Comparison of ENCODE assay signal across 8 mouse cellular contexts in genomic region chrX:75083982-75084773, GRCm38 (mm10). TPM values are rescaled to one million over a fixed set of nuclear protein-coding genes. Genes with fewer than 3 reads are reported as not detected.
DNase-seq lines count a peak whose midpoint lies in the region; ATAC-seq lines count a peak whose summit lies in the region.

No protein-coding gene starts in this region.

- no peaks in the 10 kb centered on the region for H3K27me3 ChIP-seq in embryonic facial prominence, embryonic 13.5 days
- H3K27me3 ChIP-seq in heart, embryonic 16.5 days (ENCODE audit: control insufficient read depth, insufficient read depth, low read length): no peaks in the 10 kb centered on the region

- peak overlapping the region; percentile 48 for H3K4me3 ChIP-seq in embryonic facial prominence, embryonic 13.5 days
- H3K4me3 ChIP-seq in heart, embryonic 16.5 days (ENCODE audit: low read length): peak overlapping the region; percentile 59
- H3K4me3 ChIP-seq in macrophage (ENCODE audit: inconsistent target): peak overlapping the region; percentile 63

- H3K9me3 ChIP-seq in embryonic facial prominence, embryonic 13.5 days: no peaks in the 10 kb centered on the region
- H3K9me3 ChIP-seq in heart, embryonic 16.5 days (replicated peaks; ENCODE audit: control insufficient read depth, low read length): no peaks in the 10 kb centered on the region

- no peak overlapping the region for H3K27ac ChIP-seq in embryonic facial prominence, embryonic 13.5 days
- peak overlapping the region; percentile 38 for H3K27ac ChIP-seq in heart, embryonic 16.5 days (ENCODE audit: low read length)
- peak overlapping the region; percentile 90 for H3K27ac ChIP-seq in macrophage

- H3K4me2 ChIP-seq in embryonic facial prominence, embryonic 13.5 days: peak overlapping the region; percentile 62
- peak overlapping the region; percentile 63 for H3K4me2 ChIP-seq in heart, embryonic 16.5 days (ENCODE audit: low read depth, low read length)

- peak overlapping the region; percentile 62 for H3K9ac ChIP-seq in embryonic facial prominence, embryonic 13.5 days
- H3K9ac ChIP-seq in heart, embryonic 16.5 days (ENCODE audit: low read length): peak overlapping the region; percentile 57

- peak; percentile 8 for DNase-seq in kidney, adult 11 months
- no peak for DNase-seq in kidney, adult 8-10 months
- peak; percentile 6 for DNase-seq in adrenal gland, adult 8-10 months
- peak; percentile 17 for DNase-seq in kidney, postnatal 14 days
- DNase-seq in spleen, postnatal 4 days (ENCODE audit: low spot score in 2 of 2): peak; percentile 11 to 73

- 29% methylated on average over 26 of the region's 26 CpGs for WGBS in embryonic facial prominence, embryonic 13.5 days
- WGBS in heart, embryonic 16.5 days: 17% methylated on average over 26 of the region's 26 CpGs
- WGBS in macrophage (ENCODE audit: missing documents): 27% methylated on average over 15 of the region's 26 CpGs

- peaks cover 41% of the 10 kb centered on the region for H3K79me2 ChIP-seq in macrophage (ENCODE audit: inconsistent target)

- no peaks in the 10 kb centered on the region for H3K36me3 ChIP-seq in embryonic facial prominence, embryonic 13.5 days
- H3K36me3 ChIP-seq in heart, embryonic 16.5 days (ENCODE audit: control insufficient read depth, insufficient read depth): no peaks in the 10 kb centered on the region
- H3K36me3 ChIP-seq in macrophage (ENCODE audit: inconsistent target): no peaks in the 10 kb centered on the region

- ATAC-seq in embryonic facial prominence, embryonic 13.5 days (ENCODE audit: insufficient number of reproducible peaks, insufficient read depth, low FRiP score, low TSS enrichment, low read depth): no peak
- ATAC-seq in heart, embryonic 16.5 days (replicated peaks; ENCODE audit: extremely low read depth, insufficient read depth, low FRiP score): peak; percentile 78

- H3K4me1 ChIP-seq in embryonic facial prominence, embryonic 13.5 days: no peaks in the 10 kb centered on the region
- H3K4me1 ChIP-seq in heart, embryonic 16.5 days (ENCODE audit: control insufficient read depth, insufficient read depth, low read length): no peaks in the 10 kb centered on the region

RNA-seq across cellular contexts. Expression of gene Gab3, which starts 1.1 kb away (rescaled TPM):
- 1 to 10 TPM; 1.2 to 3.1 (median 2.0) TPM for total RNA-seq in adrenal gland, adult 8-10 months (2022)
- polyA plus RNA-seq in embryonic facial prominence, embryonic 13.5 days (2015; fragmentation: Nextera tagmentation; extraction: Ambion mirVana): 1.5 and 2.0 TPM in 2 replicates
- 4.0 and 4.9 TPM in 2 replicates for polyA plus RNA-seq in heart, embryonic 16.5 days (2015; fragmentation: Nextera tagmentation; extraction: Ambion mirVana)
- total RNA-seq in macrophage (2018; cell fraction: chromatin; rRNA removed): 100 to 1,000 TPM in 1 of 26 experiments, 10 to 100 TPM in 18, 1 to 10 TPM in 7; 2.1 to 136 (median 34.4) TPM
- total RNA-seq in macrophage (2018; cell fraction: cytosol; rRNA removed): 10 to 100 TPM in 22 of 26 experiments, 1 to 10 TPM in 4; 5.4 to 33.8 (median 14.5) TPM
- 100 to 1,000 TPM in 2 of 26 experiments, 10 to 100 TPM in 19, 1 to 10 TPM in 5; 3.3 to 113 (median 22.9) TPM for total RNA-seq in macrophage (2018; cell fraction: nucleus; rRNA removed)
- polyA plus RNA-seq in macrophage (2018): 17.9 to 34.9 TPM (median 19.3 TPM) in 3 replicates

RNA-seq across cellular contexts. Expression of gene Dkc1, which starts 11.5 kb away (rescaled TPM):
- 10 to 100 TPM; 36.7 to 43.2 (median 40.2) TPM for total RNA-seq in adrenal gland, adult 8-10 months (2022)
- 149 and 158 TPM in 2 replicates for polyA plus RNA-seq in embryonic facial prominence, embryonic 13.5 days (2015; fragmentation: Nextera tagmentation; extraction: Ambion mirVana)
- polyA plus RNA-seq in heart, embryonic 16.5 days (2015; fragmentation: Nextera tagmentation; extraction: Ambion mirVana): 68.9 and 82.9 TPM in 2 replicates
- total RNA-seq in macrophage (2018; cell fraction: chromatin; rRNA removed): 10 to 100 TPM in 12 of 26 experiments, 1 to 10 TPM in 14; 2.5 to 34.9 (median 8.7) TPM
- total RNA-seq in macrophage (2018; cell fraction: cytosol; rRNA removed): 1 to 10 TPM; 2.6 to 9.2 (median 5.2) TPM
- 10 to 100 TPM in 4 of 26 experiments, 1 to 10 TPM in 22; 2.5 to 24.5 (median 5.0) TPM for total RNA-seq in macrophage (2018; cell fraction: nucleus; rRNA removed)
- 4.2 to 24.5 TPM (median 23.9 TPM) in 3 replicates for polyA plus RNA-seq in macrophage (2018)

RNA-seq across cellular contexts. Expression of gene Mpp1, which starts 46.6 kb away (rescaled TPM):
- 10 to 100 TPM; 42.2 to 74.2 (median 50.7) TPM for total RNA-seq in adrenal gland, adult 8-10 months (2022)
- 50.2 and 52.9 TPM in 2 replicates for polyA plus RNA-seq in embryonic facial prominence, embryonic 13.5 days (2015; fragmentation: Nextera tagmentation; extraction: Ambion mirVana)
- polyA plus RNA-seq in heart, embryonic 16.5 days (2015; fragmentation: Nextera tagmentation; extraction: Ambion mirVana): 45.8 and 52.2 TPM in 2 replicates
- 100 to 1,000 TPM; 178 to 543 (median 360) TPM for total RNA-seq in macrophage (2018; cell fraction: chromatin; rRNA removed)
- total RNA-seq in macrophage (2018; cell fraction: cytosol; rRNA removed): 100 to 1,000 TPM; 200 to 321 (median 267) TPM
- 100 to 1,000 TPM; 194 to 472 (median 304) TPM for total RNA-seq in macrophage (2018; cell fraction: nucleus; rRNA removed)
- 236 to 357 TPM (median 347 TPM) in 3 replicates for polyA plus RNA-seq in macrophage (2018)

Comparison
In these comparisons a context has a peak if more than half of its experiments do, and no peak if none do; other contexts are left out.
1. DNase-seq: peak in kidney, adult 11 months (single experiment), adrenal gland, adult 8-10 months (single experiment), kidney, postnatal 14 days (single experiment) and spleen, postnatal 4 days (2 of 2); none in kidney, adult 8-10 months (0 of 2).
2. Peak in every context shown above with its lines, with median percentiles within 50 percentile points of each other: H3K4me3 ChIP-seq.